Mouse (Mus musculus): ENCODE data around the gene Scaper. TPM values are rescaled to one million over a fixed set of nuclear protein-coding genes. Genes with fewer than 3 reads are reported as not detected.
A peak's percentile ranks its signal among the peaks of the same experiment; 100 is the strongest.

Gene Scaper
- 27.6 and 33.5 TPM in 2 replicates for polyA plus RNA-seq (2014; fragmentation: Nextera tagmentation; extraction: Ambion mirVana)

DNA sequence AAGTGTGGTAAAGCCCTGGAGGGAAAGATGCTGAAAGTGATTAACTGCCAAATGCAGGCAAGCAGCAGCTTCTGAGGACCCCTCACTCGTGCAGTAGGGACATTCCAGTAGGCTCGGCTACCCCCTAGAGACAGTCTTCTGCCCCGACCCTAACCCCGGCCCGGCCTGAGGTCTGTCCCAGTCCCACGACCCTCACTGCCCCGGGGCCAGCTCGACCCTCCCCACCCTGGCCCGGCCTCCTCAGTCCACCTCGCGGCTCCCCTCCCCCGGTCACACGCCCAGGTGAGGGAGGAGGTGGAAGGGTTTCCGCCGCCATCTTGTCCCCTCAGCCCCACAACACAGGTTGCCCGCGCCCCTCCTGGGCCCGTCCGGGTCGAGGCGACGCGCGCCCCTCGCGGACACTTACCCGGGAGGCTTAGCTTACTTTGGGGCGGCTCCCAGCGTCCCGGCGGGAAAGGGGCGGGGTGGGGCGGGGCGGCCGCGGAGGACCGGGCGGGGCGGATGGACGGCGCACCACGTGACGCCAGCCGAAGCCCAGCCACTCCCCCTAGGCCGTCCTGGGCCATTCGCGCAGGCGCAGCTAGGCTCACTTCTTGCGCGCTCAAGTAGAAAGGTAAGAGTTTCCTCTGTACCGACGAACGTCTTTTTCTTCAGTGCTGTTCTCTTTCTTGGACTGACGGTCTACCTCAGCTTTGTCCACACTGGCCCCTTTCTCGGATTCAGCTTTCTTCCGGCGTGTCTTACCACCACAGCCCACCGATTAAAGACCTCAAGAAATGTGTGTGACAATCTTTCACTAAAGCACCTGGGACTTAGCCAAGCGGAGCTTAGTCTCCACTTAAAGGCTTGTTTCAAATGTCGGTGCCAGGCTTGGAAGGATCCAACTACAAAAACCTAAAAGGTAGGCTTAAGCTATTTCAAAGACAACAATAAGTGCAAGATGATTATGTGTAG is at the start of gene Scaper:
Scaper (minus strand) TSS at position 456 of the 954 bp plus-strand sequence.
- Histone ChIP-seq H3K9ac (ENCODE audit: low read length) (peak within 1 kb of the TSS; percentile 85), H3K27ac (ENCODE audit: low read depth, low read length) (peak within 1 kb of the TSS; percentile 75), H3K9me3 (replicated peaks; ENCODE audit: control insufficient read depth, low read length) (no peaks in the 10 kb centered on the region), H3K36me3 (ENCODE audit: control insufficient read depth, insufficient read depth, low read length) (no peaks in the 10 kb centered on the region), H3K4me1 (ENCODE audit: control insufficient read depth, insufficient read depth, low read length) (peaks cover 8% of the 10 kb centered on the region), H3K27me3 (replicated peaks; ENCODE audit: control insufficient read depth, insufficient read depth, low read length) (no peaks in the 10 kb centered on the region), H3K4me3 (ENCODE audit: low read depth, low read length) (peak within 1 kb of the TSS; percentile 76), H3K4me2 (ENCODE audit: low read length) (peak within 1 kb of the TSS; percentile 50)
- ATAC-seq (peak; percentile 98), DNase-seq (ENCODE audit: low spot score) (peak; percentile 95)
- WGBS: under 1% methylated on average over 55 of the region's 60 CpGs

GRCm38 (mm10) chr9:55946819-55947218 is 8.9 kb upstream of the Scaper start:
- Histone ChIP-seq H3K4me2 (ENCODE audit: low read length) (no peak overlapping the region), H3K9ac (ENCODE audit: low read length) (no peak overlapping the region), H3K4me1 (ENCODE audit: control insufficient read depth, insufficient read depth, low read length) (no peaks in the 10 kb centered on the region), H3K36me3 (ENCODE audit: control insufficient read depth, insufficient read depth, low read length) (0 out of 2 replicates have a peak, but pooled peaks cover 2% of the 10 kb centered on the region), H3K9me3 (replicated peaks; ENCODE audit: control insufficient read depth, low read length) (no peaks in the 10 kb centered on the region; the same call in 1 of the 2 replicates), H3K27ac (ENCODE audit: low read depth, low read length) (no peak overlapping the region), H3K27me3 (replicated peaks; ENCODE audit: control insufficient read depth, insufficient read depth, low read length) (no peaks in the 10 kb centered on the region), H3K4me3 (ENCODE audit: low read depth, low read length) (no peak overlapping the region)
- DNase-seq (ENCODE audit: low spot score) (peak; percentile 26), ATAC-seq (no peak)
- WGBS: 24% methylated on average over 1 of the region's 1 CpGs

DNA sequence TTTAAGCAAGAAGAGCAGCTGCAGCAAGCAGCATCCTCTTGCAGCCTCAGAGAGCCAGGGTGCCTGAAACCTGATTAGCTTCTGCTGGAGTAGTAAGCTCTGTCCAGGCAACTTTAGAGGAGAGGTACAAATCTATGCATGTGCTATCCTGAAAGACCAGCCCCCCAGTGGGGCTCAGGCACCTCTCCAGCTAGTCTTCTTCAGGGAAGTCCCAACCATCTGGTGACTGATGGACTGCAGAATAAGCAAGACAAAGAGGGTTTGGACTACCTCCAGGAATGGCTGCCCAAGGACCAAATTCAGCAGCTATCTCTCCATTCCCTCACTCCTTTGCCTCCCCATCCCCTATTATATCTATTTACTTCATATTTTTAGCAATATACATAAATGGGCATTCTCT is 3.4 kb upstream of the Scaper start:
- no peak for ATAC-seq
- no peak for DNase-seq (ENCODE audit: low spot score)
- 0 out of 2 replicates have a peak, but pooled peaks cover 2% of the 10 kb centered on the region for H3K36me3 ChIP-seq (ENCODE audit: control insufficient read depth, insufficient read depth, low read length)

DNA sequence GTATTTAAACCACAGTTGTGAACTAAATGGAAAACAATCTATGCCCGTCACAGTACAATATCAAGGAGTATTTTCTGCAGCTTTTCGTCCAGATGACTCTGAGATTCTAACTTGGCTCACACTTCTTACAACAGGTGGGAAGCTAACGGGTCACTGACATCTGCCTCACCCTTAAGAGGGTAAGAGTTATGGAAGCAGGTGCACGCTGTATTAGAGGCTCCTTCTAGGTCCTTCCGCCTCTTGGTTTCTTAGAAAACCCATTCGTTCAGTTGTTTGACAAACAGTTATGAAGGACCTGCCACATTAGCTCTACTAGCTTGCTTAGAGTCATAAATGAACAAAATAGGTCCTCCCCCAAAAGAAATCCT is 683 bp upstream of the Scaper start:
- Histone ChIP-seq H3K27ac (ENCODE audit: low read depth, low read length) (no peak overlapping the region), H3K27me3 (replicated peaks; ENCODE audit: control insufficient read depth, insufficient read depth, low read length) (no peaks in the 10 kb centered on the region), H3K4me1 (ENCODE audit: control insufficient read depth, insufficient read depth, low read length) (peaks cover 8% of the 10 kb centered on the region), H3K4me2 (ENCODE audit: low read length) (peak overlapping the region; percentile 50), H3K9ac (ENCODE audit: low read length) (peak overlapping the region; percentile 85), H3K36me3 (ENCODE audit: control insufficient read depth, insufficient read depth, low read length) (no peaks in the 10 kb centered on the region), H3K4me3 (ENCODE audit: low read depth, low read length) (peak overlapping the region; percentile 76), H3K9me3 (replicated peaks; ENCODE audit: control insufficient read depth, low read length) (no peaks in the 10 kb centered on the region)
- WGBS: 52% methylated on average over 6 of the region's 6 CpGs
- ATAC-seq (no peak), DNase-seq (ENCODE audit: low spot score) (no peak)

More for the DNA sequence above, 3.4 kb upstream of the Scaper start:
- Histone ChIP-seq H3K4me2 (ENCODE audit: low read length) (no peak overlapping the region), H3K9ac (ENCODE audit: low read length) (no peak overlapping the region), H3K4me3 (ENCODE audit: low read depth, low read length) (no peak overlapping the region), H3K4me1 (ENCODE audit: control insufficient read depth, insufficient read depth, low read length) (peaks cover 8% of the 10 kb centered on the region), H3K27ac (ENCODE audit: low read depth, low read length) (no peak overlapping the region), H3K9me3 (replicated peaks; ENCODE audit: control insufficient read depth, low read length) (no peaks in the 10 kb centered on the region), H3K27me3 (replicated peaks; ENCODE audit: control insufficient read depth, insufficient read depth, low read length) (no peaks in the 10 kb centered on the region)

- peaks cover 8% of the 10 kb centered on the region for H3K4me1 ChIP-seq (ENCODE audit: control insufficient read depth, insufficient read depth, low read length)
- H3K9me3 ChIP-seq (replicated peaks; ENCODE audit: control insufficient read depth, low read length): no peaks in the 10 kb centered on the region
- H3K27me3 ChIP-seq (replicated peaks; ENCODE audit: control insufficient read depth, insufficient read depth, low read length): no peaks in the 10 kb centered on the region
- peak overlapping the region; percentile 76 for H3K4me3 ChIP-seq (ENCODE audit: low read depth, low read length)
- 40% methylated on average over 5 of the region's 5 CpGs for WGBS
- peak overlapping the region; percentile 50 for H3K4me2 ChIP-seq (ENCODE audit: low read length)
- no peaks in the 10 kb centered on the region for H3K36me3 ChIP-seq (ENCODE audit: control insufficient read depth, insufficient read depth, low read length)
- DNase-seq (ENCODE audit: low spot score) (peak; percentile 28), ATAC-seq (no peak)
- peak overlapping the region; percentile 85 for H3K9ac ChIP-seq (ENCODE audit: low read length)
- peak overlapping the region; percentile 75 for H3K27ac ChIP-seq (ENCODE audit: low read depth, low read length)
Measured at GRCm38 (mm10) chr9:55937224-55937663, 675 bp downstream of the Scaper start.

DNA sequence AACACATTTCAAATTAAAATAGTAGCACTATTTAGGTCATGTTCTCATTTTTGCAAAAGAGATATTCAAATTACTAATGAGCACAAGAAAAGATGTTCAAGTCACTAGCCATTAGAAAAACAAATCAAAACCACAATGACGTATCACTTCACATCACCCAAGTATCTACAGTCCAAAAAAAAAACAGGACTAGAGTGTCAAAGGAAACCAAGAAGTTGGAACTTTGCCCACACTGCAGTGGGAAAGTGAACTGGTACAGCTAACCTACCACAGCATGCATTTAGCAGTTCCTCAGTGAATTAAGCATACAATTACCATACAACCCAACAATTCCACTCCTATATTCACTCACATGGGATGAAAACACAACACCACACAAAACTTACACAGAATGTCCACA is 5.4 kb downstream of the Scaper start:
- no peak for DNase-seq (ENCODE audit: low spot score)
- Histone ChIP-seq H3K36me3 (ENCODE audit: control insufficient read depth, insufficient read depth, low read length) (no peaks in the 10 kb centered on the region), H3K27ac (ENCODE audit: low read depth, low read length) (no peak overlapping the region), H3K9ac (ENCODE audit: low read length) (no peak overlapping the region), H3K27me3 (replicated peaks; ENCODE audit: control insufficient read depth, insufficient read depth, low read length) (no peaks in the 10 kb centered on the region), H3K9me3 (replicated peaks; ENCODE audit: control insufficient read depth, low read length) (no peaks in the 10 kb centered on the region), H3K4me2 (ENCODE audit: low read length) (no peak overlapping the region), H3K4me3 (ENCODE audit: low read depth, low read length) (no peak overlapping the region), H3K4me1 (ENCODE audit: control insufficient read depth, insufficient read depth, low read length) (peaks cover 4% of the 10 kb centered on the region; the same call in 1 of the 2 replicates)
- no peak for ATAC-seq
- 83% methylated on average over 1 of the region's 1 CpGs for WGBS

DNA sequence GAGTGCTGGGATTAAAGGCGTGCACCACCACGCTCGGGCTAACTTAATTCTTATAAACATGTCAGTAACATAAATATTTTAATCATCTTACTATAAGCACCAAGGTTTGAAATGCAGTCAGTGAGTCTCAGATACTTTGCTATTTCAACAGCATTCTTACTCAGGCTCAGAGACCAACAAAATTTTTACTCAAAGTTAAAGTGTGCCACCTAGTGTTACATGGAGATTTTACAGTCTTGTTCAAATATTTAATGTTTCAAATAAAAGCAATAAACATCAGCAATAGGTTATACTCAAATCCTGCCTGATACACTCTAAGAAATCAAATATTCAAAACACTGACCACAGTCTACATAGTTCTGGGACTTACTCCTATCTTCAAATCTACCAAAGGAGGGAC is 19.3 kb downstream of the Scaper start:
- H3K36me3 ChIP-seq (ENCODE audit: control insufficient read depth, insufficient read depth, low read length): no peaks in the 10 kb centered on the region
- ATAC-seq (0 out of 2 replicates have a peak, but pooled peaks have one; percentile 34), DNase-seq (ENCODE audit: low spot score) (peak; percentile 76)
- H3K4me1 ChIP-seq (ENCODE audit: control insufficient read depth, insufficient read depth, low read length): no peaks in the 10 kb centered on the region
- no peak overlapping the region for H3K4me2 ChIP-seq (ENCODE audit: low read length)
- H3K27me3 ChIP-seq (replicated peaks; ENCODE audit: control insufficient read depth, insufficient read depth, low read length): no peaks in the 10 kb centered on the region
- H3K27ac ChIP-seq (ENCODE audit: low read depth, low read length): no peak overlapping the region
- H3K4me3 ChIP-seq (ENCODE audit: low read depth, low read length): no peak overlapping the region
- 70% methylated on average over 3 of the region's 3 CpGs for WGBS
- no peaks in the 10 kb centered on the region for H3K9me3 ChIP-seq (replicated peaks; ENCODE audit: control insufficient read depth, low read length)
- no peak overlapping the region for H3K9ac ChIP-seq (ENCODE audit: low read length)

- Histone ChIP-seq H3K4me1 (ENCODE audit: control insufficient read depth, insufficient read depth, low read length) (no peaks in the 10 kb centered on the region), H3K27ac (ENCODE audit: low read depth, low read length) (no peak overlapping the region), H3K9me3 (replicated peaks; ENCODE audit: control insufficient read depth, low read length) (no peaks in the 10 kb centered on the region), H3K4me2 (ENCODE audit: low read length) (no peak overlapping the region), H3K36me3 (ENCODE audit: control insufficient read depth, insufficient read depth, low read length) (no peaks in the 10 kb centered on the region), H3K4me3 (ENCODE audit: low read depth, low read length) (no peak overlapping the region), H3K27me3 (replicated peaks; ENCODE audit: control insufficient read depth, insufficient read depth, low read length) (no peaks in the 10 kb centered on the region), H3K9ac (ENCODE audit: low read length) (no peak overlapping the region)
- no peak for DNase-seq (ENCODE audit: low spot score)
- ATAC-seq: no peak
Measured at GRCm38 (mm10) chr9:55916751-55917150, 21.2 kb downstream of the Scaper start.

DNA sequence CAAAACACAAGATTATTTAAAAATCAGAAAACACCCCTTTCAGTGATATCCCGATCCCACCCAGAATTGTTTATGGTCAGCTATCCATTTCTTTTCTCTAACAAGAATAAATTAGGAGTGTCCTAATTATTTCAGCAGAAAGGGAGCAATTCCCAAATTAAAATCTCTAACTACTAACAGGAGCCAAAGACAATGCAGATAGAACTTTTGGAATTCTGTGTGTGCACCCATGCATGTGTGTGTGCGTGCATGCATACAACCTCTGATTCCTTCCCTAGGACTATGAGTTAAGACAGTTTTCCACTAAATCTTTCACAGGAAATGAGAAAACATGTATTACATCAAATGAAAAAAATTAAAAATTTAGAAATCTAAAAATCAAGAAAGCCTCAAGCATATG is 26.4 kb downstream of the Scaper start:
- peaks cover 6% of the 10 kb centered on the region; the same call in 1 of the 2 replicates for H3K36me3 ChIP-seq (ENCODE audit: control insufficient read depth, insufficient read depth, low read length)
- no peaks in the 10 kb centered on the region for H3K27me3 ChIP-seq (replicated peaks; ENCODE audit: control insufficient read depth, insufficient read depth, low read length)
- no peak overlapping the region for H3K27ac ChIP-seq (ENCODE audit: low read depth, low read length)
- 25% methylated on average over 2 of the region's 2 CpGs for WGBS
- no peak overlapping the region for H3K4me3 ChIP-seq (ENCODE audit: low read depth, low read length)
- no peaks in the 10 kb centered on the region for H3K4me1 ChIP-seq (ENCODE audit: control insufficient read depth, insufficient read depth, low read length)
- peak; percentile 7 for DNase-seq (ENCODE audit: low spot score)
- no peak overlapping the region for H3K9ac ChIP-seq (ENCODE audit: low read length)
- no peak for ATAC-seq
- H3K4me2 ChIP-seq (ENCODE audit: low read length): no peak overlapping the region
- no peaks in the 10 kb centered on the region for H3K9me3 ChIP-seq (replicated peaks; ENCODE audit: control insufficient read depth, low read length)

Data from forebrain, embryonic 14.5 days (tissue).